Mouse (Mus musculus) gastrocnemius, postnatal 10 days (tissue): ENCODE measurements around the gene Rem2. TPM values are rescaled to one million over a fixed set of nuclear protein-coding genes. Genes with fewer than 3 reads are reported as not detected.

ENCODE experiments used
- DNase-seq: peaks from one replicate; pipeline ENCODE4 v3.0.0; 2021; ENCODE audit warnings: mixed read lengths
- total RNA-seq, 2 experiments: library from RNA; stranded (reverse); gene quantifications; 2 replicates each; pipeline ENCODE4 v1.2.3; 2021

Gene Rem2
- total RNA-seq, 2 experiments from 2014 or later: 0.14 TPM; not detected in 1

GRCm38 (mm10) chr14:54492345-54493131 lies 16.6 kb downstream of the Rem2 start:
- DNase-seq: no peak

- DNase-seq: no peak
These were observed 17.3 kb downstream of the Rem2 start for GRCm38 (mm10) chr14:54493236-54493635.

- peak; percentile 69 for DNase-seq
These were observed 18.3 kb downstream of the Rem2 start for GRCm38 (mm10) chr14:54494234-54494633.

DNA sequence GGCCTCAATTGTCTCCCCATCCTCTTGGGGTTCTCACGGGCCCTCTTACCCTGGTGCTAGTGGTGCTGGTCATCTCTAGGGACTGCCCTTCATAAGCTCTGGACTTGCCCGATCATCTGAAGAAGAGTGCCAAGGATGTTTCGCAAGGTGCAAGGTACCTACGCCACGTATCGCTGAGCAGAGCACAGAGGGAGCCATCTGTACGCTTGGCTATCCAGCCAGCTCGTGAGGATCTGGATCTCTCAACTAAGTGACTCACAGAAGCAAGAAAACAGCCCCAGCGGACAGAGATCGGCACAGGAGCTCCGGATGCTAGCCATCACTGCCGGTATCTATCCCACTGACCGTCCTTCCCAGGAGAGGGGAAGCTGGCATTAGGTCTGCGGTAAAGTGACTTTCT lies 20.8 kb downstream of the Rem2 start:
- DNase-seq: no peak

GRCm38 (mm10) chr14:54499330-54499729 lies 23.4 kb downstream of the Rem2 start:
- DNase-seq: no peak

GRCm38 (mm10) chr14:54501365-54501764 lies 25.5 kb downstream of the Rem2 start:
- DNase-seq: no peak

DNA sequence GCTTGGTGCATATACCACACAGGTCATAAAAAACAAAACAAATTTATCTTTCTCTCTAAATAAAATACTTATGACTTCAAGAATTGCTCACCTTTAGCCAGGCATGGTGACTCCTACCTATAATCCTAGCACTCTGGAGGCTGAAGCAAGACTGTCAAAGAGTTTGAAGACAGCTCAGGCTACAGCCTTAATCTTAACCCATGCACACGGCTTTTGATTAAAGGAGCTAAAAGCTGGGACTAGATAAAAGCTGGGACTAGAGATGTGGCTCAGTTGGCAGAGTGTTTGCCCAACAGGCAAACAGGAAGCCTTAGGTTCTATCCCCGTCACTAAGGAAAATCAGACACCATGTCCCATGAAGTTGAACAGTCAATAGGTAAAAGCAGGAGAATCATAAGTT lies 27.2 kb downstream of the Rem2 start:
- no peak for DNase-seq

- no peak for DNase-seq
These were observed 33.9 kb downstream of the Rem2 start for GRCm38 (mm10) chr14:54509774-54510173.

- no peak for DNase-seq
These were observed 40.9 kb downstream of the Rem2 start for GRCm38 (mm10) chr14:54516710-54517310.

DNA sequence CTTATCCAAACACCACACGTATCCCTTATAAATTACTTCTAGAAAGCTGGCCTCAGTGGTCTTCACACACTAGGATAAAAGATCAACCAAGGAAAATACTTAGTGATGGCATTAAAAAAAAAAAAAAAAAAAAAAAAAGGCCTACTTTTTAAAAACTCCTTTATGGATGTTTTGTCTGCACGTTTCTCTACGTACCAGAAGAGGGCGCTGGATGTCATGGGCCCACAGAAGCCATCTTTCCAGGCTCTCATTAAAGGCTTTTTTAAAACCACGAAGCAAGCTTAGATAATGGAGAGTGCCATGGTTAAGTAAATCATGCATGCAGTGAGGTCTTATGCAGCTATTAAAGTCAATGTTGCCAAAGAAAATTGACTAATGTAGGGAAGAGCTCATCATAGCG lies 47.7 kb downstream of the Rem2 start:
- DNase-seq: no peak

DNA sequence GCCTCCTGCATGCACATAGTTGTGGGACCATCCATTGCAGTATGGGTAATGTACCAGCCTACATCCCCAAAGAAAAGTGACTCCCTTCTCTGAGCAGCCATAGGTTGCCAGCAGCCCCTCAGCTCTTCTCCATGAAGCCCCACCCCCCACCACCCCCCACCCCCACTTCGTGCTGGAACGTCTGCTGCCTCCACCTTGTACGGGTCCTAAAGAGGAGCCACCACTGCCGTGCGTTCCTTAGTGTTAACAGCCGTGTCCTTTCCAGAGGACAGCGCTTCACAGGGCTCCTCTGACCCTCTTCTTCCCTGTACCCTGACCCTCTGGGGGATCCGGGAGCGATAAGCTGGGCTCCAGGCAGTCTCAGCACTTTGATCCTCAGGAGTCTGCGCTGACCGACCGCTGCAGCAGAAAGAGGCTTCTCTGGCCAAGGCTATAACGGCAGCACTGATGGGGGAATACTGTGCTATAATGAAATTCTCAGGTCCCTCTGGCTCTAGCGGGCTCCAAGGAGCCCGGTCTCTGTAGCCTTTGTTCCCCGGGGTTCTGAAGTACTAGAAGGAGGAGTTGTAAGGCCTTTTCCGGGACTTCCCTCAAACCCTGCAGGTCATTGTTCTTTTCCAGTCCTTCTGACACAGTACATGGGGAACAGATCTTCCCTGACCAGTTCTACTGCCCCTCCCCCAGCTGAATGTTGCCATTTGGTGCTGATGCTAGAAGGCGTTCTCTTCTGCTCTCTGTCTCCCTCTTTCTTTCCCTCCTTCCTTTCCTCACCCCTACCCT lies 51.5 kb downstream of the Rem2 start:
- no peak for DNase-seq

DNA sequence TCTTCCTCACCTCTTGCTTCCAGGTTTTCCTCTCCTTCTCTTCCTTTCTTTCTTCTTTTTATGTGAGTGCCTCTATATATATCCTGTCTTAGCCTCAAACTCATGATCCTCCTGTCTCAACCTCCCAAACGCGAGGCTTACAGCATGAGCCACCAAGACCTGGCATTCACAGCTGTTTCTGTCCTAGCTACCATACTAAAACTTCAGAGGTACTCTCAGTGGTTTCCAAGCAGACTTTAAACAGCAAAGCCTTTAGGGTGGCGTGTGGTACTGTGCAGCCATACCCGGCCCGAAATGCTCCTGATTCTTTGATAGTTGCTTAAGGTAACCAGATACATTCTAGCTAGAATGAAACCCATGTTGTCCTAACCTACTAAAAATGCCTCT lies 52.1 kb downstream of the Rem2 start:
- DNase-seq: no peak

DNA sequence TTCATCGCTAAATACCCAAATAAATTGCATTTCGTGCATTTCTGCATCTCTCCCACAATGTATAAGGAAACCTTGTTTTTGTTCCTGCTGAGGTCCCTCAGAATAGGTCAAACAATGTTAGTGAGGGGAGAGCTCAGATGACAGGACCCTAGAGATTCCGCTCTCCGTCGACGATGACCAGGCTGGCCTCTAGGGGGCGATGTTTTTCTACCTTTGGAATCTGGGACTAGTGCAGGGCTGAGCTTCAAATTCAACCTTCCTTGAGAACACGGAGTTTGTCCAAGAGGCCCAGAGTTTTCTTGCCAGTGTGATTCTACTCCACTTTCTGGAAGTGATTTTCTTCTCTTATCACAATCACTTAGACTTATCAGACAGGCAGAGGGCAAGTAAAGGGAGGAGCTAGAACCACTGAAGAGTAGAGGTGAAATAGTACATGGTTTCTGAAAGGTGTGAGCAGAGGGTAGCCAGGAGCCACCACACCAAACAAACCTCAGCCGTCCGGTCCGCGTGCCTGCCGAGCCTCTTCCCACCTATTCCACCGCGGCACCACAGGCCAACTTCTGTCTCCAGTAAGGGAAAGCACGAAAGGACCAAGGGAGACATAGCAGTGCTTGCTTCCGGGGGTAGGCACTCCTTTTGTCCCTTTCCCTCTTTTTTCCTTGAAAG lies 52.7 kb downstream of the Rem2 start:
- peak; percentile 83 for DNase-seq

Other genes with a start within 250 kb of the Rem2 start
- gene Dad1, start 222.0 kb upstream of the Rem2 start, total RNA-seq: 10 to 100 TPM; 75.9 to 77.3 TPM
- gene Abhd4, start 221.9 kb upstream of the Rem2 start, total RNA-seq: 10 to 100 TPM; 23.2 to 24.8 TPM
- gene Olfr49, start 191.2 kb upstream of the Rem2 start, total RNA-seq: not detected
- 10 to 100 TPM; 64.1 to 65.5 TPM for gene Oxa1l, start 115.3 kb upstream of the Rem2 start, total RNA-seq
- gene Slc7a7, start 58.3 kb upstream of the Rem2 start, total RNA-seq: 1 to 10 TPM; 3.1 to 5.5 TPM
- gene Mrpl52, start 49.2 kb upstream of the Rem2 start, total RNA-seq: 100 to 1,000 TPM; 141 to 159 TPM
- gene Mmp14, start 44.5 kb upstream of the Rem2 start, total RNA-seq: 100 to 1,000 TPM; 115 to 167 TPM
- gene Lrp10, start 12.0 kb upstream of the Rem2 start, total RNA-seq: 10 to 100 TPM; 36.3 to 39.5 TPM
- gene Prmt5, start 41.4 kb downstream of the Rem2 start, total RNA-seq: 10 to 100 TPM; 32.8 to 35.3 TPM
- 10 to 100 TPM in 1 of 2 experiments, 1 to 10 TPM in 1; 9.2 to 10.7 TPM for gene Haus4, start 78.5 kb downstream of the Rem2 start, total RNA-seq
- gene Ajuba, start 101.5 kb downstream of the Rem2 start, total RNA-seq: 1 to 10 TPM; 7.5 to 9.9 TPM
- gene 4931414P19Rik, start 129.9 kb downstream of the Rem2 start, total RNA-seq: 1 to 10 TPM; 3.1 to 5.1 TPM
- 100 to 1,000 TPM; 183 to 207 TPM for gene Psmb5, start 141.9 kb downstream of the Rem2 start, total RNA-seq
- gene Psmb11, start 145.3 kb downstream of the Rem2 start, total RNA-seq: not detected
- gene Gm17606, start 164.9 kb downstream of the Rem2 start, total RNA-seq: not detected
- gene Cdh24, start 165.3 kb downstream of the Rem2 start, total RNA-seq: 1 to 10 TPM in 1 of 2 experiments, under 1 TPM in 1; 0.96 to 1.8 TPM
- gene 1700123O20Rik, start 210.1 kb downstream of the Rem2 start, total RNA-seq: 10 to 100 TPM; 16.2 to 16.9 TPM
- 100 to 1,000 TPM in 1 of 2 experiments, 10 to 100 TPM in 1; 90.7 to 110 TPM for gene Acin1, start 210.8 kb downstream of the Rem2 start, total RNA-seq
- gene Gm29776, start 222.7 kb downstream of the Rem2 start, total RNA-seq: not detected
- under 1 TPM in 1 of 2 experiments, not detected in 1; 0.50 TPM for gene Cebpe, start 236.1 kb downstream of the Rem2 start, total RNA-seq